Mouse (Mus musculus) heart, adult 11 months (tissue): Measurements from ENCODE around the gene Adrm1.
"Not testable (repeated sequence)": the region's sequence is repeated elsewhere in the genome, so short reads cannot be mapped to it uniquely, and the experiment has no call there.

Source experiments
- DNase-seq: peaks from one replicate; pipeline ENCODE4 v3.0.0; 2022

Adrm1 gene

GRCm38 (mm10) chr2:180170806-180171521 lies at the start of gene Adrm1:
Adrm1 (plus strand) TSS chr2:180171485.
- DNase-seq, result peak; percentile 100

GRCm38 (mm10) chr2:180124192-180124591 lies 47.1 kb upstream of the Adrm1 start:
- no peak for DNase-seq

- DNase-seq, result peak; percentile 98
These were observed 45.1 kb upstream of the Adrm1 start for GRCm38 (mm10) chr2:180126195-180126594.

GRCm38 (mm10) chr2:180127675-180128074 lies 43.6 kb upstream of the Adrm1 start:
- no peak for DNase-seq

- no peak for DNase-seq
These were observed 38.1 kb upstream of the Adrm1 start for GRCm38 (mm10) chr2:180133231-180133630.

- DNase-seq, result no peak
These were observed 37.4 kb upstream of the Adrm1 start for GRCm38 (mm10) chr2:180133911-180134310.

- DNase-seq, result no peak
These were observed 35.9 kb upstream of the Adrm1 start for GRCm38 (mm10) chr2:180135414-180135813.

GRCm38 (mm10) chr2:180146091-180146490 lies 25.2 kb upstream of the Adrm1 start:
- no peak for DNase-seq

GRCm38 (mm10) chr2:180147379-180147778 lies 23.9 kb upstream of the Adrm1 start:
- DNase-seq, result no peak

GRCm38 (mm10) chr2:180148551-180148950 lies 22.7 kb upstream of the Adrm1 start:
- DNase-seq, result no peak

- DNase-seq, result no peak
These were observed 16.5 kb upstream of the Adrm1 start for GRCm38 (mm10) chr2:180154796-180155195.

GRCm38 (mm10) chr2:180158627-180159026 lies 12.7 kb upstream of the Adrm1 start:
- no peak for DNase-seq

GRCm38 (mm10) chr2:180165855-180166254 lies 5.4 kb upstream of the Adrm1 start:
- DNase-seq, result no peak

- no peak for DNase-seq
These were observed 4.4 kb upstream of the Adrm1 start for GRCm38 (mm10) chr2:180166869-180167268.

GRCm38 (mm10) chr2:180170151-180170805 lies 1.0 kb upstream of the Adrm1 start:
- no peak for DNase-seq

- no peak for DNase-seq
These were observed 311 bp downstream of the Adrm1 start for GRCm38 (mm10) chr2:180171522-180172070.

GRCm38 (mm10) chr2:180172152-180172551 lies 867 bp downstream of the Adrm1 start:
- no peak for DNase-seq

- DNase-seq, result no peak
These were observed 1.9 kb downstream of the Adrm1 start for GRCm38 (mm10) chr2:180173163-180173562.

GRCm38 (mm10) chr2:180173711-180174110 lies 2.4 kb downstream of the Adrm1 start:
- not testable (repeated sequence) for DNase-seq

- no peak for DNase-seq
These were observed 2.8 kb downstream of the Adrm1 start for GRCm38 (mm10) chr2:180174121-180174520.

GRCm38 (mm10) chr2:180175725-180176124 lies 4.4 kb downstream of the Adrm1 start:
- DNase-seq, result no peak

- DNase-seq, result no peak
These were observed 10.3 kb downstream of the Adrm1 start for GRCm38 (mm10) chr2:180181542-180181941.

- DNase-seq, result no peak
These were observed 12.9 kb downstream of the Adrm1 start for GRCm38 (mm10) chr2:180184011-180184751.

- DNase-seq, result no peak
These were observed 13.4 kb downstream of the Adrm1 start for GRCm38 (mm10) chr2:180184752-180185109.
